Mouse (Mus musculus) kidney, adult 2 months (tissue): ENCODE measurements around the gene Rps6ka3.

Experiments used
- CTCF ChIP-seq: fragments of 200-500 bp; conservative IDR thresholded peaks from 2 replicates; pipeline ENCODE4 v1.5.1; 2011; ENCODE audit warnings: low read depth, mild to moderate bottlenecking, control low read depth, low read length, moderate library complexity, mixed read lengths; ENCODE audit not compliant: insufficient read depth, insufficient read length
- POLR2A ChIP-seq: fragments of 200-500 bp; IDR thresholded peaks from one replicate; pipeline ENCODE4 v1.6.1; 2011; ENCODE audit warnings: low read depth, low read length, control low read depth

GRCm38 (mm10) chrX:159315293-159315692, 105.2 kb downstream of the Rps6ka3 start:
- TF ChIP-seq POLR2A = no peak
- TF ChIP-seq CTCF = no peak
